Mouse (Mus musculus) forebrain, embryonic 16.5 days (tissue): ENCODE results near the gene Sec16b. TPM values are rescaled to one million over a fixed set of nuclear protein-coding genes. Genes with fewer than 3 reads are reported as not detected.
A peak's percentile ranks its signal among the peaks of the same experiment; 100 is the strongest.

Source experiments
- ATAC-seq: fragments of 200-750 bp; cut with Nextera tagmentation; 2 replicates; pipeline ENCODE4 v1.8.0; 2017; ENCODE audit warnings: mild to moderate bottlenecking, moderate library complexity
- H3K27ac ChIP-seq: fragments of 300-500 bp; sonication (generic); 2 replicates; pipeline ENCODE4 v1.5.1; 2014; ENCODE audit warnings: low read length, control low read depth
- H3K27me3 ChIP-seq: fragments of 300-500 bp; sonication (generic); replicated peaks from 2 replicates; pipeline ENCODE4 v1.6.1; 2014; ENCODE audit warnings: low read length; ENCODE audit not compliant: control insufficient read depth, insufficient read depth
- H3K36me3 ChIP-seq: fragments of 300-500 bp; sonication (generic); 2 replicates; pipeline ENCODE4 v1.6.1; 2014; ENCODE audit not compliant: control insufficient read depth, insufficient read depth
- H3K4me1 ChIP-seq: fragments of 300-500 bp; sonication (generic); replicated peaks from 2 replicates; pipeline ENCODE4 v1.6.1; 2014; ENCODE audit warnings: low read length; ENCODE audit not compliant: control insufficient read depth, insufficient read depth
- H3K4me2 ChIP-seq: fragments of 300-500 bp; sonication (generic); 2 replicates; pipeline ENCODE4 v1.6.1; 2014; ENCODE audit warnings: mild to moderate bottlenecking, low read length, control low read depth
- H3K4me3 ChIP-seq: fragments of 300-500 bp; sonication (generic); replicated peaks from 2 replicates; pipeline ENCODE4 v1.5.1; 2014; ENCODE audit warnings: mild to moderate bottlenecking, low read length, control low read depth
- H3K9ac ChIP-seq: fragments of 300-500 bp; sonication (generic); replicated peaks from 2 replicates; pipeline ENCODE4 v1.6.1; 2014; ENCODE audit warnings: low read depth, low read length, control low read depth
- H3K9me3 ChIP-seq: fragments of 300-500 bp; sonication (generic); 2 replicates; pipeline ENCODE4 v1.6.1; 2016; ENCODE audit warnings: low read length; ENCODE audit not compliant: control insufficient read depth
- WGBS: fragments of 180-500 bp; shearing (Covaris S2); extraction: QIAGEN DNeasy Blood & Tissue Kit; methylation state at CpG from one replicate; pipeline ENCODE4 v1.1.7; 2014; 5-methylcytosine and 5-hydroxymethylcytosine counted together
- polyA plus RNA-seq: library from polyadenylated mRNA; unstranded; fragments of >200 nt; fragmentation: Nextera tagmentation; extraction: Ambion mirVana; gene quantifications from 2 replicates; pipeline ENCODE4 v1.2.1, GENCODE M21; 2015

Gene Sec16b
- 0.56 and 0.62 TPM in 2 replicates for polyA plus RNA-seq

GRCm38 (mm10) chr1:157506522-157506921 lies at the start of gene Sec16b:
Gene Sec16b (plus strand): TSS chr1:157506728.
- Histone ChIP-seq H3K4me2 (no peak within 1 kb of the TSS), H3K27ac (peak within 1 kb of the TSS; percentile 33; the same call in 1 of the 2 replicates), H3K9me3 (no peaks in the 10 kb centered on the region), H3K27me3 (no peaks in the 10 kb centered on the region), H3K36me3 (no peaks in the 10 kb centered on the region), H3K4me1 (peaks cover 16% of the 10 kb centered on the region), H3K4me3 (no peak within 1 kb of the TSS), H3K9ac (no peak within 1 kb of the TSS)
- WGBS, result 24% methylated on average over 5 of the region's 5 CpGs
- no peak for ATAC-seq

DNA sequence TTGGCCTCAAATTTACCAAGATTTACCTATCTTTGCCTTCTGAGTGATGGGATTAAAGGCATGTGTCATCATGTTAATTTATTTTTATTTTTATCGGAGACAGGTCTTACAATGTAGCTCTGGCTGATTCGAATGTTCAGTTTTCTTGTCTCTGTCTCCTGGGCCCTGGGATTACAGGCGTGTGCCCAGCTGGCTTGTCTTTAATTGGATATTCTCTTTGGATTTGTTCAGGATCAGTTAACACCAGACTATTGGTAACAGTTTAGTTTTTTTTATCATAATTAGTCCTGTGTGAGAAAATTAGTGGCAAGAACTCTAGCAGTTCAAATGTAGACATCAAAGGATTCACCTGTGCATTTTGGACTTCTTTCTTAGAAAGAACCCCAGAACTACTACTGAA lies 48.7 kb upstream of the Sec16b start:
- 34% methylated on average over 3 of the region's 3 CpGs for WGBS
- no peak overlapping the region for H3K4me2 ChIP-seq

GRCm38 (mm10) chr1:157458421-157459208 lies 47.9 kb upstream of the Sec16b start, which contains the start of gene Cryzl2:
Gene Cryzl2 (plus strand): TSS chr1:157458577.
- no peak within 1 kb of the TSS for H3K27ac ChIP-seq
- ATAC-seq, result peak; percentile 90
- H3K27me3 ChIP-seq, result no peaks in the 10 kb centered on the region
- H3K4me2 ChIP-seq, result peak within 1 kb of the TSS; percentile 50
- H3K4me1 ChIP-seq, result peaks cover 4% of the 10 kb centered on the region; the same call in 1 of the 2 replicates
- 4% methylated on average over 29 of the region's 29 CpGs for WGBS
- peak within 1 kb of the TSS; percentile 29 for H3K4me3 ChIP-seq
- no peaks in the 10 kb centered on the region for H3K36me3 ChIP-seq
- H3K9me3 ChIP-seq, result no peaks in the 10 kb centered on the region
- 0 out of 2 replicates have a peak within 1 kb of the TSS, but pooled peaks have one; percentile 33 for H3K9ac ChIP-seq

More for the DNA sequence above, 48.7 kb upstream of the Sec16b start:
- H3K27ac ChIP-seq, result no peak overlapping the region
- H3K9me3 ChIP-seq, result no peaks in the 10 kb centered on the region
- H3K4me3 ChIP-seq, result no peak overlapping the region
- no peaks in the 10 kb centered on the region for H3K36me3 ChIP-seq
- H3K9ac ChIP-seq, result no peak overlapping the region
- no peaks in the 10 kb centered on the region for H3K27me3 ChIP-seq
- H3K4me1 ChIP-seq, result peaks cover 4% of the 10 kb centered on the region; the same call in 1 of the 2 replicates
- no peak for ATAC-seq

DNA sequence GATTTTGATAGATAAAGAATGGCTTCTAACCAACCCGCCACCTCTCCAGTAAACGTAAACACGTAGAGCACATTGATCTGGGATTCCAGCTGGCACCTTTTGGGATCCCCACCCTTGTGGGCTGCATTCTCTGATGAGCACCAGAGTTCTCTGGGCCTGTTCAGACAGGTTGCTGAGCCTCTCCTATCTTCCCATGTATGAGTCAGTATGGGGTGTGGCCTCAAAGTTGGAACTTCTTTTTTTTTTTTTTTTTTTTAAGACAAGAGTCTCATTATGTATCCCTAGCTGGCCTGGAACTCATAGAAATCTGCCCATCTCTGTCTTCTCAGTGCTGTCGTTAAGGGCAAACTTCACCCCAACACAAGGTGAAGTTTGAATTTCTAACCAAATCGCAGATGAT lies 46.6 kb upstream of the Sec16b start:
- H3K4me1 ChIP-seq, result peaks cover 4% of the 10 kb centered on the region; the same call in 1 of the 2 replicates
- ATAC-seq, result no peak
- H3K27ac ChIP-seq, result no peak overlapping the region
- H3K36me3 ChIP-seq, result no peaks in the 10 kb centered on the region
- no peaks in the 10 kb centered on the region for H3K9me3 ChIP-seq
- no peak overlapping the region for H3K4me3 ChIP-seq
- no peak overlapping the region for H3K9ac ChIP-seq
- H3K27me3 ChIP-seq, result no peaks in the 10 kb centered on the region
- no peak overlapping the region for H3K4me2 ChIP-seq
- 91% methylated on average over 5 of the region's 5 CpGs for WGBS

GRCm38 (mm10) chr1:157461276-157461675 lies 45.3 kb upstream of the Sec16b start:
- H3K27me3 ChIP-seq, result no peaks in the 10 kb centered on the region
- H3K4me2 ChIP-seq, result no peak overlapping the region
- peaks cover 4% of the 10 kb centered on the region; the same call in 1 of the 2 replicates for H3K4me1 ChIP-seq
- no peaks in the 10 kb centered on the region for H3K9me3 ChIP-seq
- no peaks in the 10 kb centered on the region for H3K36me3 ChIP-seq
- no peak overlapping the region for H3K27ac ChIP-seq
- no peak overlapping the region for H3K9ac ChIP-seq
- whole genome bisulfite sequencing, result 96% methylated on average over 5 of the region's 5 CpGs
- no peak overlapping the region for H3K4me3 ChIP-seq
- no peak for ATAC-seq

DNA sequence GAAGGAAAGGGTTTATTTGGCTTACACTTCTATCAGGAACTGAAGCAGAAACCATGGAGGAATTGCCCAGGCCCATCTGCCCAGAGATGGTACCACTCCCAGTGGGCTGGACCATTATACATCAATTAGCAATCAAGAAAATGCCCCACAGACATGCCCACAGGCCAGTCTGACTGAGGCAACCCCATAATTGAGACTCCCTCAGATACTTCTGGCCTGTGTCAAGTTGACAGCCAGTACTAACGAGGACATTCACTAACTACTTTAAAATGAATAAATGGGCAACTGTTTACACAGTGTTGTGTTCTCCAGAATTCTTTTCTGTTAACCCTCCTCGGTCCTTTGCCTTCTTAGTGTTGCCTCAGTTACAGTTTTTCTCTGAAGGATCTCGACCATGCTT lies 44.2 kb upstream of the Sec16b start:
- peaks cover 4% of the 10 kb centered on the region; the same call in 1 of the 2 replicates for H3K4me1 ChIP-seq
- H3K9ac ChIP-seq, result no peak overlapping the region
- ATAC-seq, result no peak
- H3K9me3 ChIP-seq, result no peaks in the 10 kb centered on the region
- H3K27me3 ChIP-seq, result no peaks in the 10 kb centered on the region
- no peak overlapping the region for H3K27ac ChIP-seq
- H3K4me3 ChIP-seq, result no peak overlapping the region
- no peak overlapping the region for H3K4me2 ChIP-seq
- 20% methylated on average over 3 of the region's 3 CpGs for WGBS
- H3K36me3 ChIP-seq, result no peaks in the 10 kb centered on the region

DNA sequence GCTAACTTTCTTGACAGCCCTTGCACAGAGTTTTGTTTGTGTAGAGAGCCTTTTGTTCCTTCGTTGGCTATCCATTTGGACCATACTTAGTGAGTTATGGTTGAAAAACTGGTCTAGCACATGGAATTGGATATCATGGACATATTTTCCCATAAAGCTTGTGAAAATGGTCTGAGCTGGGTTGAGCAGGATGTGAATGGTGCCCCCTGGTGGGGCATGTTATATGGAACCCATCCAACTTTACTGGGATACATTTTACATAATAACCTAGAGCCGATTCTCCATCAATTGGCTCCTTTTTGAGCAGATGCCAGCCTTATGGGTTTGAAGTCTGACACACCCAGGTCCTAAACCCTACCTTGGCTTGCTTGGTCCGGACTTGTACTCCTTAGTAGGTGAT lies 41.3 kb upstream of the Sec16b start:
- Histone ChIP-seq H3K4me3 (no peak overlapping the region), H3K9ac (no peak overlapping the region), H3K27me3 (no peaks in the 10 kb centered on the region), H3K27ac (no peak overlapping the region), H3K4me2 (no peak overlapping the region), H3K36me3 (no peaks in the 10 kb centered on the region), H3K9me3 (no peaks in the 10 kb centered on the region), H3K4me1 (no peaks in the 10 kb centered on the region)
- 75% methylated on average over 3 of the region's 3 CpGs for WGBS
- ATAC-seq, result no peak

GRCm38 (mm10) chr1:157467866-157468265 lies 38.7 kb upstream of the Sec16b start:
- Histone ChIP-seq H3K9ac (no peak overlapping the region), H3K9me3 (no peaks in the 10 kb centered on the region), H3K4me2 (no peak overlapping the region), H3K4me3 (no peak overlapping the region), H3K27me3 (no peaks in the 10 kb centered on the region), H3K27ac (no peak overlapping the region), H3K36me3 (no peaks in the 10 kb centered on the region), H3K4me1 (no peaks in the 10 kb centered on the region)
- 94% methylated on average over 8 of the region's 8 CpGs for WGBS
- ATAC-seq, result no peak

DNA sequence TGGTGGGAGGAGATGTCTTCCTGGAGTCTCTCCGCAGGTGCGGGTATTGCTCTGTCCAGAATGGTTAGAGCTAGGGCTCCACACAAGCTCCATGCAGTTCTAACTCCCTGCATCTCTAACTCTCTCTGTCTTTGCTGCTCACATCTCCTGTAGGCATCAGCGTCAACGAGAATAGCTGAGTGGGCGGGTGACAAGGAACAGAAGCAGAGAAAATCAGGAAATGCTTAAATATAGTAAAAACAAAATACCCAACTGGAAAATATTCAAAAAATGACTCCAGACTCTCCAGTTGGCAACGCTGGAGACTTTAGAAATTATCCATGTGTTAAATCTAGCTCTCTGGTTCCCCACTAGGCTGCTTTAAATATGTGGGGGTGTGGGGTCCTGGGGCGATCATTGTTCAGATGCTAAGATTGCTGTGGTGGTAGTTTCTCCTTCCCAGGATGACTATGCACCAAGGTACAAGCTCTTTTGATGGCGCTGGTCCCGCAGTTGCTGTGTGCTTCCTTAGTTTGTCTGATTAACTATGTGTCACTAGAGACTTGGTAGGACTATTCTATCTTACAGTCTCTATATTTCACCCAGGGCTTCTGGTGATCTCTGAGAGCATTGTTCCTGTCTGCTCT lies 35.7 kb upstream of the Sec16b start:
- no peaks in the 10 kb centered on the region for H3K9me3 ChIP-seq
- H3K27me3 ChIP-seq, result no peaks in the 10 kb centered on the region
- WGBS, result 90% methylated on average over 9 of the region's 9 CpGs
- H3K4me3 ChIP-seq, result no peak overlapping the region
- H3K36me3 ChIP-seq, result no peaks in the 10 kb centered on the region
- no peak overlapping the region for H3K27ac ChIP-seq
- no peak overlapping the region for H3K9ac ChIP-seq
- no peak overlapping the region for H3K4me2 ChIP-seq
- H3K4me1 ChIP-seq, result no peaks in the 10 kb centered on the region
- no peak for ATAC-seq
